Mouse (Mus musculus) stomach, postnatal 0 days (tissue): ENCODE measurements around the gene Crnkl1. TPM values are rescaled to one million over a fixed set of nuclear protein-coding genes. Genes with fewer than 3 reads are reported as not detected.
"Not testable (repeated sequence)": the region's sequence is repeated elsewhere in the genome, so short reads cannot be mapped to it uniquely, and the experiment has no call there.

Experiments
- ATAC-seq: fragments of 200-750 bp; cut with Nextera tagmentation; 2 replicates; pipeline ENCODE4 v1.8.0; 2017; ENCODE audit not compliant: low FRiP score, low TSS enrichment
- DNase-seq: peaks from one replicate; pipeline ENCODE4 v3.0.0-alpha.2; 2016; ENCODE audit warnings: low spot score
- H3K27ac ChIP-seq: fragments of 300-500 bp; sonication (generic); replicated peaks from 2 replicates; pipeline ENCODE4 v1.5.1; 2014; ENCODE audit warnings: mild to moderate bottlenecking, control low read depth
- H3K27me3 ChIP-seq: fragments of 300-500 bp; sonication (generic); 2 replicates; pipeline ENCODE4 v1.6.1; 2014; ENCODE audit warnings: low read length; ENCODE audit not compliant: control insufficient read depth, insufficient read depth
- H3K36me3 ChIP-seq: fragments of 300-500 bp; sonication (generic); 2 replicates; pipeline ENCODE4 v1.6.1; 2014; ENCODE audit warnings: low read length, mixed read lengths; ENCODE audit not compliant: control insufficient read depth, insufficient read depth
- H3K4me1 ChIP-seq: fragments of 300-500 bp; sonication (generic); replicated peaks from 2 replicates; pipeline ENCODE4 v1.6.1; 2014; ENCODE audit warnings: antibody characterized with exemption; ENCODE audit not compliant: control insufficient read depth, insufficient read depth
- H3K4me2 ChIP-seq: fragments of 300-500 bp; sonication (generic); replicated peaks from 2 replicates; pipeline ENCODE4 v1.6.1; 2014; ENCODE audit warnings: low read depth, mild to moderate bottlenecking, control low read depth, moderate library complexity
- H3K4me3 ChIP-seq: fragments of 300-500 bp; sonication (generic); 2 replicates; pipeline ENCODE4 v1.5.1; 2014; ENCODE audit warnings: low read depth, low read length, control low read depth
- H3K9ac ChIP-seq: fragments of 300-500 bp; sonication (generic); 2 replicates; pipeline ENCODE4 v1.6.1; 2014; ENCODE audit warnings: mild to moderate bottlenecking, low read length, control low read depth, mixed read lengths
- H3K9me3 ChIP-seq: fragments of 300-500 bp; sonication (generic); 2 replicates; pipeline ENCODE4 v1.6.1; 2016; ENCODE audit warnings: low read length; ENCODE audit not compliant: control insufficient read depth
- CTCF ChIP-seq: IDR thresholded peaks from 2 replicates; pipeline ENCODE4 v1.5.1; 2016; ENCODE audit warnings: antibody characterized with exemption, low read depth, mild to moderate bottlenecking, moderate library complexity
- EP300 ChIP-seq: optimal IDR thresholded peaks from 2 replicates; pipeline ENCODE3; 2016; ENCODE audit warnings: antibody characterized with exemption
- WGBS: fragments of 180-500 bp; shearing (Covaris S2); extraction: QIAGEN DNeasy Blood & Tissue Kit; methylation state at CpG from one replicate; pipeline ENCODE4 v1.1.7; 2014; 5-methylcytosine and 5-hydroxymethylcytosine counted together
- polyA plus RNA-seq: library from polyadenylated mRNA; unstranded; fragments of >200 nt; fragmentation: Nextera tagmentation; extraction: Ambion mirVana; gene quantifications from 2 replicates; pipeline ENCODE4 v1.2.1, GENCODE M21; 2015

Gene Crnkl1
- polyA plus RNA-seq, 1 experiment from 2014 or later = 15.2 TPM

DNA sequence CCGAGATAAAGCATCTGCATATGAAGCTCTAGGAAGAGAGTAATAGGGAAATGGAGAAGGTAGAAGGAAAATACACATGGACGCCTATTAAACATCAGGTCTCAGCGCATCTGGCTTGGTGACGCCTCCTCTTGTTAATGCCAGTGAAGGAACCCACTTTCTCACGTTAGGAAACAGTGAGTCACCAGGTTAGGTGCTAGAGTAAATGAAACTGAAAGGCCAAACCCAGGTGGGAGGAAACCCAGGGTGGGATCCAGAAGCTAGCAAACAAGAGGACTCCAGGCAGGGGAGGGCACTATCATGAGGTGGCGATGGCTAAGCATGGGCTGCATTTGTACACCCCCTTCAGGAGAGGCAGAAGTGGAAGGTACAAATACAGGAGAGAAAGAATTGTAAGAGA is 29.7 kb downstream of the Crnkl1 start:
- Histone ChIP-seq H3K27ac (0 out of 2 replicates have a peak overlapping the region, but pooled peaks have one; percentile 45), H3K4me2 (0 out of 2 replicates have a peak overlapping the region, but pooled peaks have one; percentile 11), H3K9me3 (no peaks in the 10 kb centered on the region), H3K27me3 (no peaks in the 10 kb centered on the region), H3K9ac (no peak overlapping the region), H3K36me3 (peaks cover 3% of the 10 kb centered on the region), H3K4me3 (no peak overlapping the region), H3K4me1 (0 out of 2 replicates have a peak, but pooled peaks cover 5% of the 10 kb centered on the region)
- 55% methylated on average over 6 of the region's 6 CpGs for WGBS
- no peak for TF ChIP-seq EP300
- no peak for TF ChIP-seq CTCF
- ATAC-seq = peak; percentile 43; the same call in 1 of the 2 replicates
- DNase-seq = peak; percentile 39

DNA sequence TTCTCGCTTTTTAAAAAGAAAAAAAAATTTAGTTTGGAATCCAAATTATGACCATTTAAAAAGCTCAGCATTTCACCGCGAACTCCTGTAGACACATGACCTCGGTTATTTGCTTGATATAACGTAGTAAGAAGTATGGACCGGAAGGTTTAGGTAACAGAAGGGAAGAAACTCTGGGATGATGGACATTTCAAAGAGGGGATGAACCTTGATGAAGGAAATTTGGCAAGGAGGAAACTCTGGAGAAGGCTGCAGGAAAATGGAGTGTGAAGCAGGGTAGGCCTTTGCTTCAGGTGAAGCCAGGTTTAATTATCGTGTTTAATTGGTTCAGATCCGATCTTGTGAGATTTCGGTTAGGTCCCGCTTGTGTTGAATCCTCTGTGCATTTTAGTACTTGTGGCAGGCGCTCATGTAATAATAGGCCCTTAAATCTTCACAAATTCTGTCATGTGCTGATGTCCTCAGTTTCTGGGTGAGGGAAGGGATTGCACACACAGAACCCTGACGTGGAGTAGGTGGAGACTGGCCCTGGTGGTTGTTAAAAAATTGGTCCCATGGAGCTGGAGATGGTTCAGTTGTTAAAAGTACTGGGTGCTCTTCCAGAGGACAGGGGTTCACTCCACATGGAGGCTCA is 30.7 kb downstream of the Crnkl1 start:
- Histone ChIP-seq H3K9ac (peak overlapping the region; percentile 91), H3K4me2 (peak overlapping the region; percentile 58), H3K4me1 (0 out of 2 replicates have a peak, but pooled peaks cover 5% of the 10 kb centered on the region), H3K27me3 (no peaks in the 10 kb centered on the region), H3K9me3 (no peaks in the 10 kb centered on the region), H3K27ac (no peak overlapping the region; the same call in 1 of the 2 replicates), H3K36me3 (peaks cover 3% of the 10 kb centered on the region), H3K4me3 (peak overlapping the region; percentile 98)
- ATAC-seq (no peak), DNase-seq (no peak)
- 20% methylated on average over 12 of the region's 12 CpGs for WGBS
- TF ChIP-seq EP300 = no peak
- no peak for TF ChIP-seq CTCF

DNA sequence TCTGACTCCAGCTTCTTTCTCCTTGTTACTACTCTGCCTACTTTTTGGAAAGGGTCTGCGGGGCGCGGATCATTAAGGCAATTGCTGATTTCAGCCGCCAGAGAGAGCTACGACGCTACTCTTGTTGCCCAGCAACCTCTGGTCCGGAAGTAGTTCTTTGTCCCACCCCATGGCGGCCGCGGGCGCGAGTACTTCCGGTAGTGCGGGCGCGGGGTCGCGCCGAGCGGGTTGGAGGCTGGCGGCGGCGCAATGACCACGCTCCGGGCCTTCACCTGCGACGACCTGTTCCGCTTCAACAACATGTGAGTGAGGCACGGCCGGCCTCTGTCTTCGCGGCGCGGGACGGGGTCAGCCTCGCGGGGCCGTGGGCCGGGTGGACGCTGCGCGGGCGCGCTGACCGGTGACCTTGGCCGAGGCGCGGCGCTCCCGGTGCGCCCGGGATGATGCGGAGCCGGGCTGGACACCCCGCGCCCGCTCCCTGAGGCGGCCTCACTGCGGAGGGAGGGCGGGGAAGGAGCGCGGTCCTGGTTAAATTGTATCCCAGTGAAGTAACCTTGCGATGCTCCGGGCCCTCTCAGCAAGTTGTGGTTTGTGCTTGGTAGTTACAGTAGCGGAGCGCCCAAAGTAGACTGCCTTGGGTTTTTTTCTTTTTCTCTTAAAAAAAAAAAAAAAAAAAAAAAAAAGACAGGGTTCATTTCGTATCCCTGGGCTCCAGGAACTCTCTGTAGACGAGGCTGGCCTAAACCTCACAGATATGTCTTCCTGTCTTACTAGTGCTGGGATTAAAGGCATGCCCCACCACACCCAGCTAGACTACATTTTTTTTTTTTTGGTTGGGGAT is 31.5 kb downstream of the Crnkl1 start:
- Histone ChIP-seq H3K9me3 (no peaks in the 10 kb centered on the region), H3K27ac (peak overlapping the region; percentile 93), H3K36me3 (peaks cover 3% of the 10 kb centered on the region; the same call in 1 of the 2 replicates), H3K4me1 (0 out of 2 replicates have a peak, but pooled peaks cover 5% of the 10 kb centered on the region), H3K27me3 (no peaks in the 10 kb centered on the region), H3K4me2 (peak overlapping the region; percentile 58), H3K4me3 (peak overlapping the region; percentile 98), H3K9ac (peak overlapping the region; percentile 91)
- WGBS = under 1% methylated on average over 68 of the region's 68 CpGs
- peak; percentile 90 for DNase-seq
- peak; percentile 96 for ATAC-seq
- peak; percentile 73 for TF ChIP-seq CTCF
- TF ChIP-seq EP300 = no peak

DNA sequence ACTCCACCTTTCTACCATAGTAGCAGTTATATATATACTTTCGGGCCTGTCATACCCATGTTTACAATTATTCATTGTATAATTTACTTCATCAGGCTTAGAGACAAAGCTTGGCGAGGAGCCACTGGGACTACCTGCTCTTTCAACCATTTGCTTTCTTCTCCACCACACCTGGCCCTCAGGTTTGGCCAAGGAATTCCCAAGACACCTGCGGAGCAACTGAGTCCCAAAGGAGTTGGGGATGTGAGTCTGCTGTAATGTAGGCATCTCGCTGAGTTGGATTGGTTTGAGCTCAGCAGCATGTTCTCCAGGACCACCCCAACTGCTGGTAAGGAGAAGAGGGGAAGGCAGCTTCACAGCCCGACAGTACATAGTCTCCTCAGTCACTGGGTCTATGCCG is 33.0 kb downstream of the Crnkl1 start, which contains the start of gene Naa20:
TSS of gene Naa20 (plus strand) at position 239 of the 400 bp plus-strand sequence.
- Histone ChIP-seq H3K4me1 (0 out of 2 replicates have a peak, but pooled peaks cover 5% of the 10 kb centered on the region), H3K9me3 (no peaks in the 10 kb centered on the region), H3K27me3 (no peaks in the 10 kb centered on the region), H3K36me3 (peaks cover 3% of the 10 kb centered on the region; the same call in 1 of the 2 replicates), H3K27ac (peak within 1 kb of the TSS; percentile 93), H3K9ac (no peak within 1 kb of the TSS), H3K4me3 (peak within 1 kb of the TSS; percentile 98), H3K4me2 (peak within 1 kb of the TSS; percentile 58)
- no peak for ATAC-seq
- TF ChIP-seq EP300 (no peak), CTCF (no peak)
- WGBS = 85% methylated on average over 6 of the region's 6 CpGs
- no peak for DNase-seq

DNA sequence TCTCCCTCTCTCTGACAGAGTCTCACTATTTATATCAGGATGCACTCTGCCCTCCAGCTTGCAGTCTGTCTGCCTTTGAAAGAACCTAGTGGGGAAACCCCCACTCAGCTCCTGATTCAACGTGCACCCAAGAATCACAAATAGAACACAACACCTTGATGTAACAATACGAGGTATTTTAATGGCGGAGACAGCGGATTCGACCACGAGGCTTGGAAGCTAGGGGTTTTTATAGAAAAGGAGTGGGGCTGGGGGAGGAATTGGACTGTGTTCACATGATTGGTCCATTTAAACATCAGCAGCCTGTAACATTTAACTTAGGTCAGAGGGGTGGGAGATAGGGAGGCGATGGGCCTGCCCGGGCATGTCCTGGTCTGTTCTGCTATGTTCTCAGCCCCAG is 34.5 kb downstream of the Crnkl1 start:
- H3K36me3 ChIP-seq, H3K27me3 ChIP-seq, H3K4me3 ChIP-seq, H3K27ac ChIP-seq, ATAC-seq, H3K4me1 ChIP-seq, H3K4me2 ChIP-seq, H3K9me3 ChIP-seq, DNase-seq, H3K9ac ChIP-seq: not testable (repeated sequence)
- 64% methylated on average over 7 of the region's 8 CpGs for WGBS
